Mouse (Mus musculus) urinary bladder, adult 18-20 months (tissue): ENCODE data around the gene Fbxo10.
"Not testable (repeated sequence)": the region's sequence is repeated elsewhere in the genome, so short reads cannot be mapped to it uniquely, and the experiment has no call there.

Experiments used
- DNase-seq, 2 experiments: peaks; one replicate each; pipeline ENCODE4 v3.0.0; 2022; ENCODE audit warnings: low spot score in 2 of 2, mixed read lengths in 2 of 2

The Fbxo10 gene

DNA sequence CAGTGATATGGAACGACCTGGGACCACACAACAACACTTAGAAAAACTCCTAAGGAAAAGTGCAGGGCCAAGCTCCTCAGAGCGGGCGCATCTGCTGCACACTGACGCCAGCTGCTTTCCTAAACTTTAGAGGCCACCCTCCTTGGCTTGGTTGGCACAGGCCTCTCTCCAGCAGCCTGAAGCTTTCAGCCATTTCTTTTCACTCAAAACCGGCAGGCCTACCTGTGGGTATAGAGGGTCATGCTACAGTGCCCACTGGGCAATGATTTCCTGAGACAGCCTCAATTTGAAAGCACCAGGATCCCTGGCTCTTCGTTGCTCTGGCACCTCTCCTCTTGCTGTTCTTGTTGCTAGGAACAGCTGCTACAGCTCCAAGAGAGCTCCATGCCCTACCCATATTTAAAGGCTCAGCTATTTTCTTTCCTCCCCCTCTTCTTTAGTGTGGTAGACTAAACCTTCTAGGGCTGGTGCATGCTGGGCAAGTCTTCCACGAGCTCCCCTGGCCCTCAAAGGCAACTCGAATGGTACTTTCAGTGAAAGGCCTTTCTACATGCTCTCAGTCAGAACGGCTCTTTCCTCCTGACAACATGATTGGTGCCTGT, 37.0 kb downstream of the Fbxo10 start:
- DNase-seq = no peak

DNA sequence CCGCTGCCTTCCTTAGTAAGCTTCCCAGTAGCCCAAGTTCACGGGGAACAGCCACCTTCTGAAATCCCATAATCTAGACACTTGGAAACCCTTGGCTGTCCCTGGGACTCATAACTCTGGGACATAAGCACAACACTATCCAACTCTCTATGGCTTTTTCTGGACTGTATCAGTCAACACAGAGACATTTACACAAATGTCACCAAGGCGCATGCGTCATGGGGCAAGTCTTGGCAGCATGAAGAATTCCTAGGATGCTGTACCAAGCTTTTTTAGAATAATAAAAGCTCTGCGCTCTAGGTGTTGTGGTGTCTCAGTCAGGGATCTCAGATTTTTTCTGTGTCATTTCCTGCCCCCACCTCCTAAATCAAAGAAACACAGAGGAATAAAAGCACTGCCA, 37.7 kb downstream of the Fbxo10 start:
- no peak for DNase-seq

DNA sequence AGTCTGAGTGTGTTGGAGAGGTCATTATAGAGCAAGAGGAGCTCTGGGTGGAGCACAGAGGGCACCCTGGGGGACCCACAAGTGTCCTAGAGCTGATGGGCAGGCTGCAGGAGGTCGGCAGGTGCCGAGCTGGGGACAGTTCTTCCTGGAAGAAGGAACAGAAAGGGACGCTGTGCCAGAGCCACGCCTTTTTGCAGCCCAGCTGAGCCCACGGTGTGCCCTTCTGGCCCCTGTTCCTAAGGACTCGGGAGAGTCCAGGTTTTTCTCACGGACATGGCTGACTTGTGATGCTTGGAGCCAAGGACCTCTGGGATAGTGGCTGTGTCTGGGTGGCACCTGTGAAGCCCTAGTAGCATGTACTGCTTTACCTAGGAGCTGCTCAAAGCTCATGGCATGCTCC, 43.6 kb downstream of the Fbxo10 start:
- no peak for DNase-seq

DNA sequence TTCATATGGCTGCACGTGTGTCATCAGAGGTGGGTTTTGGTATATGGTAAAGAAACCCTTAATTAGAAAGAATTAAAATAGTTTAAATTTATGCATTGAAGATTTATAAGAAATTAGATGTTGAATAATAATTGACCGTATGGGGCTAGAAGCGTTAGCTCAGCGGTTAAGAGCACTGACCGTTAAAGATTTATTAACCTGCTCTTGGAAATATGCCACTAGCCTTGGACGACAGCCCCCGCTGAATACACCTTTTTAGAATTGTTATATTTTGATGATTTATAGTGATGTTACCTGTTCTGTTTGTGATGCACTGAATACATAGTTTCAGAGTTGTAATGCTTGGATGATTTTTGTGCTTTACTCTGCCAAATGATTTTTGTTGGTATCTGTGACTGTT, 44.9 kb downstream of the Fbxo10 start:
- not testable (repeated sequence) for DNase-seq

DNA sequence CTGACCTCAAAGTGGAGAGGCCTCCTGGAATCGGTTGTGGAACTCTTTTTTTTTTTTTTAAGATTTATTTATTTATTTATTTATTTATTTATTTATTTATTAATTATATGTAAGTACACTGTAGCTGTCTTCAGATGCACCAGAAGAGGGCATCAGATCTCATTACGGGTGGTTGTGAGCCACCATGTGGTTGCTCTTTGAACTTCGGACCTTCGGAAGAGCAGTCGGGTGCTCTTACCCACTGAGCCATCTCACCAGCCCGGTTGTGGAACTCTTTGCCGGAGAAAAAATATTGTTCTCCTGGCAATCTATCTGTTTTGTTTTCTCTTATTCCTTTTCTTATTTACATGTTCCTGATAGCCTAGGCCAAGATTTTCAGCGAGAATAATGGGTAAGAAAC, 45.5 kb downstream of the Fbxo10 start:
- not testable (repeated sequence) for DNase-seq

DNA sequence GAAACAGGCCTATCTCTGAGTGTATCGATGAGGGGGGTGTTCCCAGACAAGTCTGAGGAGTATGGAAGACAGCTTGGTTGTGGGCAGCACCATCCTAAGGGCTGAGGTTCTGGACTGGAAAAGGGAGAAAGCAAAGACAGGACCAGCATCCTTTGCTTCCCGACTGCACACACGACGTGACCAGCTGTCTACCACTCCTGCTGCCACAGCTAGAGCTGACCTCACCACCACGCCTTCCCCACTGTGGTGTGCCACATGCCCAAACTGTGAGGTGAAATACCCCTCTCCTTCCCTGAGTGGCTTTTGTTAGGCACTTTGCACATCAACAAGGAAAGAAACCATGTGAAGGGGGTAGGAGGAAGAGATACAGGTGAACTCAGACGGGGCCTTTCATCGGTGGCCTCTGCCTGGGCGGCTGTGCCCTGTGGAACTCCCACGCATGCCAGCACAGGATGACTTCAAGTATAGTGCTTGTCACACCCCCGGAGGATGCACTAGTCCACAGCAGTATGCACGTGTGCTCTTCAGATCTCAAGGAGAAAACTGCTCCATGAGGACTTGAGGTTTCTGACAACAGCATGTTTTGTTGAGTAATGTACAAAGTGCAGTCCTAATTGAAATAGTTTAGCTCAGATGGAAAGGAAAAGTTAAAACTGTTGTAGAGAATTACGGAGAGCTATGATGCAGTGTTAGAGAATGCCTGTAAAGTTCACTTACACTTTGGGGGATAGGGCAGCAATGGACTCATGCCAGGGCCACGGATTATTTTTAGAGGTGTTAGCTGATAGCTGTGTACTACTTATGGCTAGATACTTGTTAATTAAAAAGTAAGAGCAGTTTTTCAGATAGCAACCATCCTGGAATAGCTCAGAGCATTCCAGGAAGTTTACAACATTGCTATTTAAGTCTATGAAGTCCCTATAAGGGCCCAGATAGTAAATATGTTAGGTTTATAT, 46.7 kb downstream of the Fbxo10 start:
- DNase-seq = no peak

DNA sequence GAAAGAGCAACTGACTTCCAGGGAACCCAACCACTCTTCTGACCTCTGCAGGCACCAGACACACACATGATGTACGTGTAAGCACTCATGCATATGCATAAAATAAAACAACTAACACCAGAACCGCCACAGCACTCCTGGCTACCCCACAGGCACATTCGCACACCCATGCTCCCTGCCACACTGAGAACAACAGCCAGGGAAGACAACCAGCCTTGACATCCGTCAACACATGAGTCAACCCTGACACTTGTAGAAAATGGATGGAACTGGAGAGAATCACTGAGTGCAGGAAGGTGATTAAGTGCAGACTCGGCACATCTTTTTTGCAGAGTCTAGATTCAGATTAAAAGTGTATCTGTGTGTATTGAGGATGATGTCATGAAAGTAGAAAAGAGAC, 47.8 kb downstream of the Fbxo10 start:
- no peak for DNase-seq

DNA sequence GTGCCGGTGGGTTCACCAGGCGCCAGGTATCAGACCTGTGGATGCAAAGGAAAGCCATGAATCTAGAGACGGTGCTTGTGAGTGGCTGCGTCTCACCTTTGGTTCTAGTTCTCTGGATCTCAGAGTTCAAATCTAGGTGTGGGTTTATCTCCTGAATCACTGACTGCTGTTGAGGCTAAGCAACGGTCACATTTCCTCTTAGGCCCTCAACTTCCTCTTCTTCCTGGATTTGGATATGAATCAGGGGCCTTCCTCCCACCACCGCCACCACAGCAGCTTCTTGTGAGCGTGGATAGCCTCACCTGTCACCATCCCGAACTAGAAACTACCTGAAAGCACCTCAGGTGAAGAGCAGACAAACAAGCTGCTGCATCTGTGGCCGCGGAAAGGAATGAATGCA, 48.4 kb downstream of the Fbxo10 start:
- no peak for DNase-seq

DNA sequence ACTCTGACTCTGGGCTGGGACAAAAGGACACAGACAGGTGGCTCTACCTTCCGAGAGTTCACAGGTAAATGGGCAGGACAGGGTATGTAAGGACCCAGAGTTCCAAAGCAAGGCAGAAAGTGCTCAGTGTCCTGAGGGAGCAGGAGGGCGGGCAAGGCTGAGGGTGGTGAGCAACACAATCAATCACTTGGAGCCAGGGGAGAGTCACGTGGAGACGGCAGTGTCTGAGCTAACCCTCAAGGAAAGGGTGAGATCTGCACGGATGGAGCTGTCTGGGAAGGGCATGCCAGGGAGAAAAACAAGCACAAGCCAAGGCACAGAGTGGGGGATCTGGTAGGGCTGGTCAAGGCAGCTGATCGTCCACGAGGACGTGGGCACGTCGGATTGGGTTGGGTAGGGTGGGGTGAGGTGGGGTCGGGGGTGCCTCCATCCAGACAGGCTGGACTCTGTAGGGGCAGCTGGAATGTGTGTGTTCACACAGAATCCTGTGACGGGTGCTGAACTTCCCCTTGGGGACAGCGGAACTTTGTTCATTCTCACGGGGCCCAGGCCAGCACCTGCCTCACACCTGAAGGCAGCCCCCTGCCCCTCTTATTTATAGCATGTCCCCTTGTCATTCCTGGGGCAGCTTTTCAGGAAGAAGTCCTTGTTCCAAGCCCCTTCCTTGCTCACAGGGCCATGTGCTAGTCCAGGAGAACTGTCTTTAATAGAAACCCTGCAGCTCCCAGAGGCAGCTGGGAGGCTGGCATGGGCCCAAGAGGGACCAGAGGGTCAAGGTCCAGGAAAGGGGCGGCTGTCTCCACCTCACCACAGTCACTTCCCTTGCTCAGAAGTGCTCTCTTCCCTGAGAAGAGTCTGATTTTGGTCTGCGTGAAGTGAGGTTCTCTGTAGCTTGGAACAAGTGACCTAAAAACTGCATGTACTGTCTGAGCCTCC, 49.4 kb downstream of the Fbxo10 start:
- no peak for DNase-seq

DNA sequence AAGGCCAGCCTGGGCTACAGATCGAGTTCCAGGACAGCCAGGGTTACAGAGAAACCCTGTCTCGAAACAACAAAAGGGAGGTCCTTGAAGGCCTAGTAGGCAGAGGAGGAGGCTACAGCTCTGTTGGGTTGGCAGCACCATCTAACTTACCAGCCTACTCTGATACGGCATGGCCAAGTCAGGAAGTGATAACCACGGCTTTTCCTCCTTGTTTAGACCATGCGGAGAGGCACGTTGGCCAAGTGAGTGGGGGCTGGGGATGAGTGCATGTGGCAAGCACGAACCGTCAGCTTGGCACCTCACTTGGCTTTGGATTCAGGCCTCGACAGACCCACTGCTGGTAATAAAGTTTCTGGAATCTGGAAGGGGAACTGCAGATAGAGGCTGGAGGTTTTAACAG, 51.8 kb downstream of the Fbxo10 start:
- no peak for DNase-seq

DNA sequence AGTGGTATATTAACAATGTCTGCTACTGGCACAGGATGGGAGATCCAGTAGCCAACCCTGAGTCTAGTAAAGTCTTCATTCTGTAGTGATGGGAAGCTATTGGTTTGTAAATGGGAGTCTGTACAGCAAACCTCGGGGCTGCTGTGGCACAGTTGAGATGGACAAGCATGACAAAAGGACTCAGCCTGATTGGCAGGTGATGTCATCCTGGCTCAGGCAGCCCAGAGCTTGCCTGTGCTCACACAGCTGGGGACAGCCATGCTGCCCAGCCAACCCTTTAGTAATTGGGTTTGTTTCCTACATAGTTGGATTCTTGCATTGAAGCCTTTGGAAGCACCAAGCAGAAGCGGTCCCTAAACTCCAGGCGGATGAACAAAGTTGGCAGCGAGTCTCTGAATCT, 57.9 kb downstream of the Fbxo10 start:
- DNase-seq = no peak

DNA sequence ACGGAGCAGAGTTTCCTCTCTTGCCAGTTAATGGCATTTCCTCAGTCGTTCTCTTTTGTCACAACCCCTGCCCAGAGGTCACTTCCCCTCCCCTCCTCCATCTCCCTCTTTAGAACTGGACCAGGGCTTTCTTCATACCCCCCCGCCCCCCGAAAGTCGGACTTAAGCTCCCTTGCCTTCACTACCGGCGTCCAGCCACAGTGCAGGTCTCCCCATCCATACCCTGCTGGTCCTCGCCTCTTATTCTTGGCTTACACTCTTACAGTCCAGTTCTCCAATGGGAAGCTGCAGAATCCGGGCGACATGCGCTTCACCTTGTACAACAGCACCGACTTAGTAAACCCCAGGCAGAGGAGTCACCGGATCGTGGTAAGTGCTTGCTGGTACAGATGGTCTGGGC, 65.4 kb downstream of the Fbxo10 start:
- no peak for DNase-seq

DNA sequence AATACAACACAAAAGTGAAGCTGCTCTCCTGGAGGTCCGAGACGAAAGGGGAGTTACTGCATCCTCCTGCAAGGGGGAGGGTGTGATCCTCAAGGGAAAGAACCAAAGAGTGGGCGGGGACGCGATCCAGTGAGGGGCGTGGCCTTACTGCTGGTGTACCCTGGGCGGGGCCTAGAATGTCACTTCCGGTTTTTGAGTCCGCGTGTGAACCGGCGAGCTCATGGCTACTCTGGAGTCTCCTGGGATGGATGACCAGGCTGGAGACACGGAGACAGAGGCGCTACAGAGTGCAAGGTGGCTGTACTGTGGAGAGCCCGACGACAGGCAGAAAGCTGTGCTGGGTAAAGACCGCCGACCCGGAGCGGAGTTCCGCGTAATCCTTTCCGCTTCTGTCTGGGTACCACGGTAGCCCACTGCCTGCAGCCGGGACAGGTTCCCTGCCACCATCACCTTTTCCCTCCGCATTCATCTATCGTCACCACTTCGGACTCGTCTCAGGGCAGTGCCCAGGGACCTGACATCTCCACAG, 65.9 kb downstream of the Fbxo10 start, which contains the start of gene Polr1e:
Polr1e (plus strand) TSS at position 132 of the 529 bp plus-strand sequence.
- DNase-seq = peak; percentile 90 to 92

DNA sequence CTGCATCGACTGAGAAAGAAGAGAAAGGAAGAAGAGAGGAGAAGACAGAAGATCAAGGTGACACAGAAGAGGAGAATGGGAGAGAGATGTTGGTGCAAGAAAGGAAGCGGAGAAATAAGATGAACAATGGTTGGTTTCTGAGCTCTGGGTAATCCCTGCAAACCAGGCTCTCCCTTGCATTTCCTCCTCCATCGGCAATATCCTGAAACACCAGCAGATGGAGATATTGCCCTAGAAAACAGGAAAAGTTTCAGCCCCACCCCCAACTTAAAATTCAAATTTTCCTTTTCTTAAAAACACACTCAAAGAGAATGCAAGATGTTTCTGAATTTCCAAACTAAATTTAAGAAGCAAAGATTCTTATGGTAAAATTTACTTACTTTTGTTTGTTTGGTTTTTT, 68.8 kb downstream of the Fbxo10 start:
- DNase-seq = peak in 1 of 2 experiments; percentile 25

DNA sequence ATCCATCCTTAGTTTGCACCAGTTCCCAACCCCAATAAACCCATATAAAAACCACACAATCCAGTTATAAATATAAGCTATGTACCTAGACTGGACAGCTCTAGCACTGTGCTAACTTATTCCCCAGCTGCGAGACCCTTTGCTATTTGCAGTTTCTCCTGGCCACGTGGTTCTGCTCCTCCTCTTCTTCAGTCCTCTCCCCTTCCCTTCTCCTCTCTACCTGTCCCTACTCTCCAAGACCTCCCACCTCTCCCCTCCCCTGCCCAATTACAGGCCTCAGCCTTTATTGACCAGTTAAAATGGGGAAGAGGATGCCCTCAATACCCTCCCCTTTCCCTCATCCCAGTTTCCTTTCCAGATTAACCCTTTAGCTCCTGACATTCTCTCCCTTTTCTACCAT, 70.9 kb downstream of the Fbxo10 start:
- no peak for DNase-seq

DNA sequence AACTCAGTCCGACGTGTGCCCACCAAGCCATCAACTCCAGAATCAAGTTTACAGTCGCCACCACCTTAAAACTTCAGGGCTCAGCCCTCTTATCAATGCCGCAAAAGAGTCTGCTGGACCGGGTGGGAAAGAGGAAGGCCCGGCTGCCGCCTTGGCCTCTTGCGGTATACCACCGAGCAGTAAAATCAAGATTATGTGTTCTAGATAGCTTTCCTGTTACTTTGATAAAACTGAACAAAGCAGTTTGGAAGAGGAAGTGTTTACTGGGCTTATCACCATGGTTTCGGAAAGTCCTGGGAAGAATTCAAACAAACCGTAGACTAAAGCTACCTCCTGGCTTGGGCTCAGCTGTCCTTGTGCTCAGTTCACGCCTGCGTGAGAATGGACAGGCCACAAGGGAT, 71.4 kb downstream of the Fbxo10 start:
- DNase-seq = no peak

DNA sequence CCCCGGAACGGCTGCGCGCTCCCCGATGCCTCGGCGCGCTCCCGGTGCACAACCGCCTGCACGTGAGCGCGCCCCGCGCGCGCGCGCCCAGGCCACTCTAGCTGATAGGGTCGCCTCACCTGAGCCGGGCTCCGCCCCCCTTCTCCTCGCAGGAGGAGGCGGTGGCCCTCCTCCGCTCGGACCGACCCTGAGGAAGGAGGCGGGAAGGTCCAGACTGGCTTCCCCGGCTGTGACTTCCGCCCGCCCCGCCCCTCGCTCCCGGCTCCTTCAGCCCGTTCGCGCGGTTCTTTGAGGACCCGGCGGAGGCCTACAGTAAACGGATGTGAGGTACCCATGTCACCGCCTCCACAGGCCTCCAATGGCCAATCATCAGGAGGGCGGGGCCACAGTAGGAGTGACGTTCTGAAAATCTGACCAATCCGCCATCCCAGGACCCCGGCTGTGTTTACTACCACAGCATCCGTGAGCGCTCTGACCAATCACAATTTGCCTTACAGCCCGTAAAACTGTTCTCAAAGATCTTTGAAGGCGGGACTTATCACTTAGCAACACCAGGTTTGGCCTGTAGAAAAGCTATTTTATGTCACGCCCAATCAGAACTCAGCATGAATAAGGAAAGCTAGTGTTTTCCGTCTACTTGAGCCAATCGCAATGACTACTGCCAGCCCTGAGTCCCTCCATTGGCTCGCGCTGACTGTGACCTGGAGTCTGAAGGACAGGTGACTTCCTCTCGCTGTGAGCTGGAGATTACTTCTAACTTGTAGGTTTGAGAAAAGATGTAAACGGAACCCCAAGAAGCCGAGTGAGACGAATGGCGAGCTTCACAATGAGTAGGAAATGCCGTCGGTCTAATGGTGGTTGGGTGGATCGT, 72.1 kb downstream of the Fbxo10 start, which contains the start of gene Zbtb5:
Zbtb5 (minus strand) TSS at position 308 of the 871 bp plus-strand sequence.
- peak; percentile 94 to 99 for DNase-seq

DNA sequence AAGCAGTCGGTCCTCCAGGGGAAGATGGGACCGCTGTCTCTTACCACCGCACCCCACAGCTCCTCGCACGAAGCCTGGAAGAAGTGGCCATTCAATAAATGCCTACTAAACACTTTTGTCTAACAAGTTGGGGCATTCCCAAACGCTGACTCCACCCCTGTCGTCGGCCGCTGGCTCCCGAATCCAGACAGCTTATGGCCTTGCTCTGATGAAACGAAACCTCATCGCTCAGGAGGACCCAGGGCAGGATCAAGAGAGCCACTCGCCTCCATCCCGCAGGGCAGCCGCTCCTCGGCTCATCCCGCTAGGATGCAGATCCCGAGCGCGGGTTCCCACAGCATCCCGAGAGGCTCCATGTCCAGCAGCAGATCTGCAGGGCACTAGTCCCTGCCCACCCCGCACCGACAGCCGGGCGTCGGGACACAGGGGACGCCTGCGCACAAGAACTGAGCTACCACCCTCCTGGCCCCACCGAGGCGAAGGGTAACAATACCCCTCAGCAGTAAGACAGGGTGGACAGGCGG, 72.8 kb downstream of the Fbxo10 start:
- peak in 1 of 2 experiments; percentile 59 for DNase-seq

DNA sequence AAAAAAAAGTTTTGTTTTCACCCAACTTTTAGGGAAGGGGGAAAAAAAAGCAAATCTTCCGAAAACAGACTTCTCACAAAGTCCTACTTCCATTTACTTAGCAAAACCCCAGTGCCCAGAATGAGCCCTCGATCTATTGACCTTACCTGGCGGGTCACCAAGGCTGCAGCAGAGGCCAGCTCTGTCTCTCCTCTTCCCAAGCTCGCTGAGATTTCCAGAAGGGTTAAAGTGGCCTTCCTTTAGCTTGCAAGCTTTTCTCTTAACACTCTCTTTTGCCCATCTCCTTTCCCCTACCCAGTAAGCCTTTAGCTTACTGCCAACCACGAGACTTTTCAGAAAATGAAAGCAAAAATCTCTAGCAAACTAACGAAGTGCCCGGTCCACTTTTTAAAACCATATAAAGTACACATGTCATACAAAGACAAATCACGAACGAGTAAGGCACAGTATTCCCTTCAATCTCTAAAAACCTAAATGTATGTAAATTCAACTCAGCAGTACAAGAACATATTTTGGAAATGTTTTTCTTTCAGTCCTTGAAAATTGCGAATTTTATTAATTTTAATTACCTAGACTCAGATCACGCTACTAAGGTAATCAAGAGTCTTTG, 73.5 kb downstream of the Fbxo10 start:
- no peak for DNase-seq

DNA sequence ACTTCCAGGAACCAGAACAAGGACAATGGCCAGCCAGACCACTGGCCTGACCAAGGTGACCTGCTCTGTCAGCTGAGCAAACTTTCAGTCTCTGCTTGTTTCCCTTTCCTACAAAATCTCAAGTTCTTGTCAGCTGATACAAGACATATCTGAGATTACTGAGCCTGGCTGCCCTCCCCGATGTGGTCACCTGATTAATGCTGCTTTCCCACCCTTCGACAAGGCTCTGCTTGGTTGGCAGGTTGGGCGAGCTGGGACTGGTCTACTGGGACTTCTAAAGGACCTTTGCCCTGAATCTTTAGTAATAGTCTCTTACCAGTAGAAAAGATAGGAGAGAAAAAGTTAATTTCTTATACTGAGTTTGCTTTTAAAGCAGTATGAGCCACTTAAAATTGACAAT, 79.0 kb downstream of the Fbxo10 start:
- DNase-seq = peak; percentile 44 to 75
